Mouse (Mus musculus): Measurements from ENCODE around the gene Cphx3.
"Not testable (repeated sequence)": the region's sequence is repeated elsewhere in the genome, so short reads cannot be mapped to it uniquely, and the experiment has no call there.

GRCm38 (mm10) chr14:26165266-26165665 lies 83.2 kb downstream of the Cphx3 start:
- TF ChIP-seq CTCF (IDR thresholded peaks at IDR 0.05; ENCODE audit: control insufficient read depth, insufficient read depth, insufficient replicate concordance, low read depth, low read length); POLR2A (IDR thresholded peaks at IDR 0.05; ENCODE audit: control insufficient read depth, low read depth, low read length): not testable (repeated sequence)

Measured in testis, adult 2 months (tissue).